Comparison of ENCODE assay signal across 1 mouse cellular context in the genomic region with DNA sequence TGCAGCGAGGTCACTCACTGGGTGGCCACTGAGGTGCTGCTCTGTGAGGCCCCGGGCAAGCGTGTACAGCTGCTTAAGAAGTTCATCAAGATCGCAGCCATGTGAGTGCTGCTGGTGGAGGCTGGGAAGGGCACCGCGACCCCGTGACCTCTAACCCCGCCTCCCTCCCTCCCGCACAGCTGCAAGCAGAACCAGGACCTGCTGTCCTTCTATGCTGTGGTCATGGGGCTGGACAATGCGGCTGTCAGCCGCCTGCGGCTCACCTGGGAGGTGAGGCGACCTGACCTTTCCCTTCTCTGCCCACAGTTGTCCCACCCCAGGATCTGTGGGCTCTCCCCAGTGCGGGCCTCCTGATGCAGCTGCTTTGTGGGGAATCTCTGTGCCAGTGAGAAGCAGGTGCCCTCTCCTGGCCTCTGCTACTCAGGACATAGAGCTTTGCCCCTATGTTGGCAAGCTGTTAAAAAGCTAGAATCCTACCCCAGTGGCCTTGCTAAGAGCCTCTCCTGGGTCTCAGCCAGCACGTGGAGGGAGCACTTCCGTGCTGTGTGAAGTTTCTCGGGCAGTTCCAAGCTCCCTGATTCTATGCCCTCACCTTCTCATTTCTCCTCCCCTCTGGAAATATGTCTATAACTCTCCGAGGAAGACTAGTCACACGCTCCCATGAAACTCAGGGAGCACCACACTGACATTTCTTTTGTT.
TF ChIP-seq lines count a peak whose summit lies in the region.

No protein-coding gene starts in this region.

TF ChIP-seq in ES-E14, 5 proteins besides CTCF, POLR2A, EP300 and RAD21:
- TF ChIP-seq MAFK (IDR thresholded peaks at IDR 0.05; ENCODE audit: insufficient read depth, low read depth, low read length) (no peak), ZNF384 (IDR thresholded peaks at IDR 0.05; ENCODE audit: low read depth, low read length) (no peak), CHD2 (IDR thresholded peaks at IDR 0.05; ENCODE audit: low read depth, low read length) (no peak)
